Mouse (Mus musculus) hindbrain, embryonic 12.5 days (tissue): ENCODE data around the gene Bcar3. TPM values are rescaled to one million over a fixed set of nuclear protein-coding genes. Genes with fewer than 3 reads are reported as not detected.

ENCODE experiments used
- ATAC-seq: fragments of 200-750 bp; cut with Nextera tagmentation; 2 replicates; pipeline ENCODE4 v1.8.0; 2017; ENCODE audit warnings: moderate TSS enrichment; ENCODE audit not compliant: low FRiP score
- H3K27ac ChIP-seq: fragments of 300-500 bp; sonication (generic); 2 replicates; pipeline ENCODE4 v1.5.1; 2016; ENCODE audit warnings: mild to moderate bottlenecking
- H3K27me3 ChIP-seq: fragments of 300-500 bp; sonication (generic); 2 replicates; pipeline ENCODE4 v1.6.1; 2016; ENCODE audit warnings: mild to moderate bottlenecking
- H3K36me3 ChIP-seq: fragments of 300-500 bp; sonication (generic); 2 replicates; pipeline ENCODE4 v1.6.1; 2016; ENCODE audit warnings: mild to moderate bottlenecking
- H3K4me1 ChIP-seq: fragments of 300-500 bp; sonication (generic); 2 replicates; pipeline ENCODE4 v1.6.1; 2016
- H3K4me2 ChIP-seq: fragments of 300-500 bp; sonication (generic); replicated peaks from 2 replicates; pipeline ENCODE4 v1.6.1; 2016; ENCODE audit warnings: mild to moderate bottlenecking
- H3K4me3 ChIP-seq: fragments of 300-500 bp; sonication (generic); 2 replicates; pipeline ENCODE4 v1.5.1; 2016; ENCODE audit warnings: mild to moderate bottlenecking
- H3K9ac ChIP-seq: fragments of 300-500 bp; sonication (generic); 2 replicates; pipeline ENCODE4 v1.6.1; 2016; ENCODE audit warnings: mild to moderate bottlenecking, moderate library complexity
- H3K9me3 ChIP-seq: fragments of 300-500 bp; sonication (generic); replicated peaks from 2 replicates; pipeline ENCODE4 v1.6.1; 2016; ENCODE audit warnings: mild to moderate bottlenecking
- WGBS: fragments of 180-500 bp; shearing (Covaris S2); methylation state at CpG from one replicate; pipeline ENCODE4 v1.1.7; 2016; 5-methylcytosine and 5-hydroxymethylcytosine counted together
- polyA plus RNA-seq: library from polyadenylated mRNA; unstranded; fragments of >200 nt; fragmentation: Nextera tagmentation; extraction: Ambion mirVana; gene quantifications from 2 replicates; pipeline ENCODE4 v1.2.1, GENCODE M21; 2016

The Bcar3 gene
- polyA plus RNA-seq, 1 experiment from 2014 or later, result 8.1 TPM

GRCm38 (mm10) chr3:122324528-122324927 lies 30.6 kb downstream of the Bcar3 start:
- Histone ChIP-seq H3K9me3 (no peaks in the 10 kb centered on the region), H3K36me3 (no peaks in the 10 kb centered on the region), H3K27me3 (no peaks in the 10 kb centered on the region), H3K4me2 (no peak overlapping the region), H3K4me3 (no peak overlapping the region), H3K27ac (no peak overlapping the region), H3K9ac (no peak overlapping the region), H3K4me1 (peaks cover 6% of the 10 kb centered on the region; the same call in 1 of the 2 replicates)
- 92% methylated on average over 3 of the region's 3 CpGs for WGBS
- no peak for ATAC-seq

GRCm38 (mm10) chr3:122330484-122330883 lies 36.5 kb downstream of the Bcar3 start:
- Histone ChIP-seq H3K27me3 (no peaks in the 10 kb centered on the region), H3K9me3 (no peaks in the 10 kb centered on the region), H3K4me1 (peaks cover 12% of the 10 kb centered on the region), H3K4me2 (no peak overlapping the region), H3K27ac (no peak overlapping the region), H3K36me3 (no peaks in the 10 kb centered on the region), H3K4me3 (no peak overlapping the region), H3K9ac (no peak overlapping the region)
- WGBS, result 76% methylated on average over 12 of the region's 12 CpGs
- no peak for ATAC-seq

- no peak for ATAC-seq
- no peaks in the 10 kb centered on the region for H3K36me3 ChIP-seq
- H3K27me3 ChIP-seq, result no peaks in the 10 kb centered on the region
- WGBS, result 17% methylated on average over 4 of the region's 4 CpGs
- H3K27ac ChIP-seq, result no peak overlapping the region
- H3K4me1 ChIP-seq, result peaks cover 12% of the 10 kb centered on the region
- H3K4me3 ChIP-seq, result no peak overlapping the region
- no peaks in the 10 kb centered on the region for H3K9me3 ChIP-seq
- no peak overlapping the region for H3K9ac ChIP-seq
- H3K4me2 ChIP-seq, result no peak overlapping the region
These were observed 39.6 kb downstream of the Bcar3 start for GRCm38 (mm10) chr3:122333493-122333892.

GRCm38 (mm10) chr3:122333902-122334301 lies 40.0 kb downstream of the Bcar3 start:
- Histone ChIP-seq H3K27ac (no peak overlapping the region), H3K4me2 (no peak overlapping the region), H3K27me3 (no peaks in the 10 kb centered on the region), H3K4me3 (no peak overlapping the region), H3K9me3 (no peaks in the 10 kb centered on the region), H3K9ac (no peak overlapping the region), H3K36me3 (no peaks in the 10 kb centered on the region), H3K4me1 (peaks cover 12% of the 10 kb centered on the region)
- WGBS, result 56% methylated on average over 7 of the region's 7 CpGs
- no peak for ATAC-seq

- Histone ChIP-seq H3K4me2 (no peak overlapping the region), H3K4me3 (no peak overlapping the region), H3K27me3 (no peaks in the 10 kb centered on the region), H3K27ac (no peak overlapping the region), H3K36me3 (no peaks in the 10 kb centered on the region), H3K9me3 (no peaks in the 10 kb centered on the region), H3K9ac (no peak overlapping the region), H3K4me1 (peaks cover 12% of the 10 kb centered on the region)
- 71% methylated on average over 7 of the region's 7 CpGs for WGBS
- ATAC-seq, result no peak
These were observed 40.4 kb downstream of the Bcar3 start for GRCm38 (mm10) chr3:122334375-122334774.

- no peak for ATAC-seq
- peaks cover 12% of the 10 kb centered on the region for H3K4me1 ChIP-seq
- no peaks in the 10 kb centered on the region for H3K27me3 ChIP-seq
- no peaks in the 10 kb centered on the region for H3K36me3 ChIP-seq
- H3K9me3 ChIP-seq, result no peaks in the 10 kb centered on the region
- no peak overlapping the region for H3K9ac ChIP-seq
- no peak overlapping the region for H3K4me3 ChIP-seq
- H3K4me2 ChIP-seq, result no peak overlapping the region
- 89% methylated on average over 4 of the region's 4 CpGs for WGBS
- no peak overlapping the region for H3K27ac ChIP-seq
These were observed 42.1 kb downstream of the Bcar3 start for GRCm38 (mm10) chr3:122336030-122336429.

- H3K27ac ChIP-seq, result no peak overlapping the region
- peaks cover 12% of the 10 kb centered on the region for H3K4me1 ChIP-seq
- WGBS, result 74% methylated on average over 5 of the region's 5 CpGs
- H3K9ac ChIP-seq, result no peak overlapping the region
- no peaks in the 10 kb centered on the region for H3K27me3 ChIP-seq
- no peaks in the 10 kb centered on the region for H3K36me3 ChIP-seq
- H3K9me3 ChIP-seq, result no peaks in the 10 kb centered on the region
- ATAC-seq, result no peak
- no peak overlapping the region for H3K4me3 ChIP-seq
- no peak overlapping the region for H3K4me2 ChIP-seq
These were observed 44.1 kb downstream of the Bcar3 start for GRCm38 (mm10) chr3:122337992-122338391.

- Histone ChIP-seq H3K9ac (no peak overlapping the region), H3K4me2 (no peak overlapping the region), H3K4me1 (peaks cover 4% of the 10 kb centered on the region), H3K27ac (no peak overlapping the region), H3K4me3 (no peak overlapping the region), H3K36me3 (no peaks in the 10 kb centered on the region), H3K27me3 (no peaks in the 10 kb centered on the region), H3K9me3 (no peaks in the 10 kb centered on the region)
- 86% methylated on average over 7 of the region's 7 CpGs for WGBS
- ATAC-seq, result no peak
These were observed 45.0 kb downstream of the Bcar3 start for GRCm38 (mm10) chr3:122338897-122339296.

GRCm38 (mm10) chr3:122340135-122341068 lies 46.5 kb downstream of the Bcar3 start:
- no peak overlapping the region for H3K4me2 ChIP-seq
- H3K9ac ChIP-seq, result no peak overlapping the region
- no peaks in the 10 kb centered on the region for H3K36me3 ChIP-seq
- H3K9me3 ChIP-seq, result no peaks in the 10 kb centered on the region
- H3K4me1 ChIP-seq, result no peaks in the 10 kb centered on the region
- no peak for ATAC-seq
- no peaks in the 10 kb centered on the region for H3K27me3 ChIP-seq
- 76% methylated on average over 13 of the region's 13 CpGs for WGBS
- H3K27ac ChIP-seq, result no peak overlapping the region
- no peak overlapping the region for H3K4me3 ChIP-seq

GRCm38 (mm10) chr3:122343437-122343853 lies 49.5 kb downstream of the Bcar3 start:
- WGBS, result 71% methylated on average over 9 of the region's 9 CpGs
- no peaks in the 10 kb centered on the region for H3K4me1 ChIP-seq
- no peaks in the 10 kb centered on the region for H3K36me3 ChIP-seq
- no peak overlapping the region for H3K4me3 ChIP-seq
- no peaks in the 10 kb centered on the region for H3K27me3 ChIP-seq
- no peak for ATAC-seq
- H3K27ac ChIP-seq, result no peak overlapping the region
- no peaks in the 10 kb centered on the region for H3K9me3 ChIP-seq
- H3K4me2 ChIP-seq, result no peak overlapping the region
- no peak overlapping the region for H3K9ac ChIP-seq

- Histone ChIP-seq H3K36me3 (no peaks in the 10 kb centered on the region), H3K9ac (no peak overlapping the region), H3K4me3 (no peak overlapping the region), H3K27ac (no peak overlapping the region), H3K4me2 (no peak overlapping the region), H3K4me1 (no peaks in the 10 kb centered on the region), H3K27me3 (no peaks in the 10 kb centered on the region), H3K9me3 (no peaks in the 10 kb centered on the region)
- 84% methylated on average over 5 of the region's 5 CpGs for WGBS
- ATAC-seq, result no peak
These were observed 50.4 kb downstream of the Bcar3 start for GRCm38 (mm10) chr3:122344350-122344749.

- WGBS, result 93% methylated on average over 1 of the region's 1 CpGs
- Histone ChIP-seq H3K4me3 (no peak overlapping the region), H3K4me1 (no peaks in the 10 kb centered on the region), H3K36me3 (no peaks in the 10 kb centered on the region), H3K9ac (no peak overlapping the region), H3K9me3 (no peaks in the 10 kb centered on the region), H3K4me2 (no peak overlapping the region), H3K27me3 (no peaks in the 10 kb centered on the region), H3K27ac (no peak overlapping the region)
- no peak for ATAC-seq
These were observed 52.1 kb downstream of the Bcar3 start for GRCm38 (mm10) chr3:122345977-122346472.

GRCm38 (mm10) chr3:122346600-122346999 lies 52.7 kb downstream of the Bcar3 start:
- Histone ChIP-seq H3K9me3 (0 out of 2 replicates have a peak, but pooled peaks cover 4% of the 10 kb centered on the region), H3K27me3 (no peaks in the 10 kb centered on the region), H3K27ac (no peak overlapping the region), H3K4me2 (no peak overlapping the region), H3K9ac (no peak overlapping the region), H3K4me1 (no peaks in the 10 kb centered on the region), H3K4me3 (no peak overlapping the region), H3K36me3 (no peaks in the 10 kb centered on the region)
- WGBS, result 94% methylated on average over 2 of the region's 2 CpGs
- no peak for ATAC-seq
